Mouse (Mus musculus): ENCODE measurements at regions not wholly inside any gene's neighbourhood (a gene's known extent, or its start where the extent isn't known, plus 50 kb on each side); places are given as distances from the start of the nearest gene placed in this dataset.

DNA sequence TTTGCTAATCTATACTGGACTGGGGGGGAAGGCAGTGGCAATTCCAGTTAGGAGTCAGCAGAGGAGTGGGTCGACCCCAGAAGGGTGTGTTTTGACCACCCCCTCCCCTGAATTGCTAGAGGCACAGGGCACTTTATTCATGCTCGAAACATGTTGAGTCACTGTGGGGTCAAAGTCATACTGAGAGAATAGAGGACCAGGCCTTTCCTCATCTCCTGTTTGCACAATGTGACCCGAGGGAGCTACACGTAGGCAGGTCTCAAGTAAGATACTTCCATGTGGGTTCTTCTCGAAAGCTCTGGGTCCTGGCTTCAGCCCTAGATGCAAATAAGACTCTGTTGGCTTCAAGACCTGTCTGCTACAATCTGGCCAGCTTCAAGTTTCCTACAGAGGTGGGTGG lies 60.0 kb upstream of the Stx16 start:
- Histone ChIP-seq H3K27ac (ENCODE audit: insufficient read depth, low read depth, low read length) (no peak overlapping the region), H3K36me3 (ENCODE audit: control insufficient read depth, insufficient read depth, low read length) (no peaks in the 10 kb centered on the region), H3K27me3 (replicated peaks; ENCODE audit: control insufficient read depth, insufficient read depth, low read length) (no peaks in the 10 kb centered on the region), H3K4me3 (ENCODE audit: insufficient read depth, low read depth, low read length) (no peak overlapping the region), H3K4me1 (ENCODE audit: control insufficient read depth, insufficient read depth, low read length) (peaks cover 5% of the 10 kb centered on the region; the same call in 1 of the 2 replicates)
- DNase-seq: no peak
- no peak for TF ChIP-seq POLR2A (IDR thresholded peaks at IDR 0.05; ENCODE audit: low read depth, low read length)
- WGBS: 85% methylated on average over 5 of the region's 5 CpGs

DNA sequence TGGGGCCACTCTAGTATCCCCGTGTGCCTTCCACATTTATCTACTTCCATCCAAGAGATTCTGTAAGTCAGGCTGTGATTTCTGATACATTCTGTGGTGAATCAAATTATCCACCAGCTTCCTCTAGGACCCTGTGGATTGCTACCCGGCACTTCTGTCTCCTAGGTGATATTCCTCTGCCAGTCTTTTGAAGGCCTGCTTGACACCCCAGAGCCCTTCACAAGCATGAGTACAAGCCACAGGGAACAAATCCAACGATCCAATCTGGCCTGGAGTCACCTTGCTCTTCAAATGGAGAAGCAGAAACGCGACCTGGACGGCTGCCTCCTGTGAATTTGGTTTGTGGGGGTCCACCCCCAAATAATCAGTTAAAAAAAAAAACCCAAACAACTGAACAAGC lies 59.1 kb upstream of the Stx16 start:
- no peak for DNase-seq
- no peak overlapping the region for H3K27ac ChIP-seq (ENCODE audit: insufficient read depth, low read depth, low read length)
- WGBS: 64% methylated on average over 6 of the region's 6 CpGs

GRCm38 (mm10) chr2:174017596-174017995 lies 58.5 kb upstream of the Stx16 start:
- H3K4me1 ChIP-seq (ENCODE audit: control insufficient read depth, insufficient read depth, low read length): peaks cover 5% of the 10 kb centered on the region; the same call in 1 of the 2 replicates

More for the DNA sequence above, 59.1 kb upstream of the Stx16 start:
- Histone ChIP-seq H3K4me3 (ENCODE audit: insufficient read depth, low read depth, low read length) (no peak overlapping the region), H3K27me3 (replicated peaks; ENCODE audit: control insufficient read depth, insufficient read depth, low read length) (no peaks in the 10 kb centered on the region), H3K36me3 (ENCODE audit: control insufficient read depth, insufficient read depth, low read length) (no peaks in the 10 kb centered on the region), H3K4me1 (ENCODE audit: control insufficient read depth, insufficient read depth, low read length) (peaks cover 5% of the 10 kb centered on the region; the same call in 1 of the 2 replicates)
- no peak for TF ChIP-seq POLR2A (IDR thresholded peaks at IDR 0.05; ENCODE audit: low read depth, low read length)
- TF ChIP-seq CTCF (conservative IDR thresholded peaks at IDR 0.05; ENCODE audit: insufficient read depth, insufficient read length, low read depth, low read length): no peak

DNA sequence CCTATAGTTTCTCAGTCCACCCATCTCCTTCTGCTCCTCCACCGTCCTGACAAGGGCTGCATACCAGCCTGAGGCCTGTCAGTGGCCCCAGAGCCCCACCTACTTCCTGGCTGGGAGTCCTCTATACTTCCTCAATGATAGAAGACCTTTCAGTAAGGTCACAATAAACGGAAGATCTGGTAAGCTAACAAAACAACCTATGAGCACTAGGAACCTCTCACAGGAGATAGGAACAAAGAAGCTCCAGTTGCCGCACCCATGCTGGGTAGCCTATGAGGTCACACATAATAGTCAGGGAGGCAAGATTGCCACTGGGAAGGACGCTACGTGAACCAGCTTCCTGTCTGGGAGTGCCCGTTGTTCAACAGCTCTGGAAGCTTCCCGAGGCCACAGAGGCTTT lies 58.1 kb upstream of the Stx16 start:
- H3K4me3 ChIP-seq (ENCODE audit: insufficient read depth, low read depth, low read length): no peak overlapping the region
- peak; percentile 27 for DNase-seq
- H3K36me3 ChIP-seq (ENCODE audit: control insufficient read depth, insufficient read depth, low read length): no peaks in the 10 kb centered on the region
- WGBS: 72% methylated on average over 7 of the region's 7 CpGs
- H3K4me1 ChIP-seq (ENCODE audit: control insufficient read depth, insufficient read depth, low read length): peaks cover 5% of the 10 kb centered on the region; the same call in 1 of the 2 replicates
- H3K27me3 ChIP-seq (replicated peaks; ENCODE audit: control insufficient read depth, insufficient read depth, low read length): no peaks in the 10 kb centered on the region
- TF ChIP-seq CTCF (conservative IDR thresholded peaks at IDR 0.05; ENCODE audit: insufficient read depth, insufficient read length, low read depth, low read length): no peak
- no peak for TF ChIP-seq POLR2A (IDR thresholded peaks at IDR 0.05; ENCODE audit: low read depth, low read length)
- H3K27ac ChIP-seq (ENCODE audit: insufficient read depth, low read depth, low read length): no peak overlapping the region

More at GRCm38 (mm10) chr2:174017596-174017995, 58.5 kb upstream of the Stx16 start:
- TF ChIP-seq CTCF (conservative IDR thresholded peaks at IDR 0.05; ENCODE audit: insufficient read depth, insufficient read length, low read depth, low read length) (no peak), POLR2A (IDR thresholded peaks at IDR 0.05; ENCODE audit: low read depth, low read length) (no peak)
- DNase-seq: no peak
- Histone ChIP-seq H3K36me3 (ENCODE audit: control insufficient read depth, insufficient read depth, low read length) (no peaks in the 10 kb centered on the region), H3K4me3 (ENCODE audit: insufficient read depth, low read depth, low read length) (no peak overlapping the region), H3K27me3 (replicated peaks; ENCODE audit: control insufficient read depth, insufficient read depth, low read length) (no peaks in the 10 kb centered on the region), H3K27ac (ENCODE audit: insufficient read depth, low read depth, low read length) (no peak overlapping the region)
- WGBS: 37% methylated on average over 3 of the region's 3 CpGs

- peak; percentile 67 for DNase-seq
- no peak for TF ChIP-seq CTCF (conservative IDR thresholded peaks at IDR 0.05; ENCODE audit: insufficient read depth, insufficient read length, low read depth, low read length)
- no peak for TF ChIP-seq POLR2A (IDR thresholded peaks at IDR 0.05; ENCODE audit: low read depth, low read length)
- no peak overlapping the region for H3K4me3 ChIP-seq (ENCODE audit: insufficient read depth, low read depth, low read length)
- H3K36me3 ChIP-seq (ENCODE audit: control insufficient read depth, insufficient read depth, low read length): no peaks in the 10 kb centered on the region
- H3K27me3 ChIP-seq (replicated peaks; ENCODE audit: control insufficient read depth, insufficient read depth, low read length): no peaks in the 10 kb centered on the region
- H3K4me1 ChIP-seq (ENCODE audit: control insufficient read depth, insufficient read depth, low read length): peaks cover 5% of the 10 kb centered on the region; the same call in 1 of the 2 replicates
- H3K27ac ChIP-seq (ENCODE audit: insufficient read depth, low read depth, low read length): peak overlapping the region; percentile 84
- WGBS: 62% methylated on average over 4 of the region's 4 CpGs
These were observed 57.1 kb upstream of the Stx16 start for GRCm38 (mm10) chr2:174018986-174019385.

- no peak overlapping the region for H3K4me3 ChIP-seq (ENCODE audit: insufficient read depth, low read depth, low read length)
- WGBS: 58% methylated on average over 4 of the region's 4 CpGs
These were observed 56.1 kb upstream of the Stx16 start for GRCm38 (mm10) chr2:174019970-174020369.

DNA sequence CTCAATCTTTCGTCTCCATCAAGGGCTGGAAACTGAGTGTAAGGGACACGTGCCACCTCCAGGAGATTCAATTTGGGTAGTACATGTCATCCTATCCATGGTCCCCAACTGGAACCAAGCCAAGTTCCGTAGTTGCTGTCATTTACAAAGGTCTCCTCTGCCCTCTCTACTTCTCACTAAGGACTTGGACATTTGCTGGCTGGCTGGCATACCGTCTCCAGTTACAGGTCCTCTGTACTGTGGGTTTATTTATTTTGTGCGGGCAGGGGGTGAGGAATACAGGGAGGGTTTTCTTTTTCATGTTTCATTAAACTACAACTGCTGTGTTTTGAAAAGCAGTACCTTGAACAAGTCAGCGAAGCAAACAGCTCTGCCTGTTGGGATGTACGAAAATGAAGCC lies 55.7 kb upstream of the Stx16 start:
- H3K27ac ChIP-seq (ENCODE audit: insufficient read depth, low read depth, low read length): no peak overlapping the region
- no peak for DNase-seq
- WGBS: 69% methylated on average over 7 of the region's 7 CpGs
- no peak overlapping the region for H3K4me3 ChIP-seq (ENCODE audit: insufficient read depth, low read depth, low read length)
- TF ChIP-seq CTCF (conservative IDR thresholded peaks at IDR 0.05; ENCODE audit: insufficient read depth, insufficient read length, low read depth, low read length) (no peak), POLR2A (IDR thresholded peaks at IDR 0.05; ENCODE audit: low read depth, low read length) (no peak)
- H3K4me1 ChIP-seq (ENCODE audit: control insufficient read depth, insufficient read depth, low read length): peaks cover 5% of the 10 kb centered on the region; the same call in 1 of the 2 replicates
- no peaks in the 10 kb centered on the region for H3K36me3 ChIP-seq (ENCODE audit: control insufficient read depth, insufficient read depth, low read length)
- H3K27me3 ChIP-seq (replicated peaks; ENCODE audit: control insufficient read depth, insufficient read depth, low read length): no peaks in the 10 kb centered on the region

More at GRCm38 (mm10) chr2:174019970-174020369, 56.1 kb upstream of the Stx16 start:
- Histone ChIP-seq H3K36me3 (ENCODE audit: control insufficient read depth, insufficient read depth, low read length) (no peaks in the 10 kb centered on the region), H3K4me1 (ENCODE audit: control insufficient read depth, insufficient read depth, low read length) (peaks cover 5% of the 10 kb centered on the region; the same call in 1 of the 2 replicates), H3K27me3 (replicated peaks; ENCODE audit: control insufficient read depth, insufficient read depth, low read length) (no peaks in the 10 kb centered on the region), H3K27ac (ENCODE audit: insufficient read depth, low read depth, low read length) (no peak overlapping the region)
- TF ChIP-seq CTCF (conservative IDR thresholded peaks at IDR 0.05; ENCODE audit: insufficient read depth, insufficient read length, low read depth, low read length) (no peak), POLR2A (IDR thresholded peaks at IDR 0.05; ENCODE audit: low read depth, low read length) (no peak)
- no peak for DNase-seq
